Mouse (Mus musculus): Measurements from ENCODE around the gene Ubqln4. TPM values are rescaled to one million over a fixed set of nuclear protein-coding genes. Genes with fewer than 3 reads are reported as not detected.

Gene Ubqln4
- 51.4 and 55.3 TPM in 2 replicates for polyA plus RNA-seq (2012; rRNA removed)

DNA sequence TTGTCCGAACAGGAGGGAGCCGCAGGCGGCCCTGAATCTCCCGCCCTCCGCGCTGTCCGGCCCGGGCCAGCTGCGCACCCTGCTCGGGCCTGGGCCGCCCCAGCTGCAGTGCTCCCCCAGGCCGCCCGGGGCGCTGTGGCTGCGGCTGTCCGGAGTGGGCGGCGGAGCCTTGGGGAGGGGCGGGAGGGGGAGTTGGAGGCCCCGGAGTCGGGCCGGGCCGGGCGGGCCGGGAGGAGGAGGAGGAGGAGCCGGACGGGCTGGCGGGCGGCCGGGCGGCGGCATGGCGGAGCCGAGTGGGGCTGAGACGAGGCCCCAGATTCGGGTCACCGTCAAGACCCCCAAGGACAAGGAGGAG lies at the start of gene Ubqln4:
Gene Ubqln4 (plus strand): TSS at position 234 of the 355 bp plus-strand sequence.
- Histone ChIP-seq H3K4me1 (ENCODE audit: control insufficient read depth, insufficient read depth, low read length) (peaks cover 9% of the 10 kb centered on the region), H3K36me3 (ENCODE audit: control insufficient read depth, insufficient read depth, low read length) (no peaks in the 10 kb centered on the region), H3K4me3 (ENCODE audit: control insufficient read depth, low read depth, low read length) (peak within 1 kb of the TSS; percentile 92), H3K27me3 (ENCODE audit: control insufficient read depth, insufficient read depth, low read length) (no peaks in the 10 kb centered on the region), H3K27ac (ENCODE audit: control insufficient read depth, insufficient read depth, low read depth, low read length) (peak within 1 kb of the TSS; percentile 100)
- peak; percentile 37; the same call in 1 of the 2 replicates for TF ChIP-seq POLR2A (IDR thresholded peaks at IDR 0.05; ENCODE audit: control insufficient read depth, low read depth, low read length)
- peak; percentile 66 for TF ChIP-seq CTCF (IDR thresholded peaks at IDR 0.05; ENCODE audit: control insufficient read depth, insufficient read depth, insufficient replicate concordance, low read depth, low read length)

GRCm38 (mm10) chr3:88503881-88504746 lies 49.4 kb upstream of the Ubqln4 start:
- Histone ChIP-seq H3K27ac (ENCODE audit: control insufficient read depth, insufficient read depth, low read depth, low read length) (no peak overlapping the region), H3K4me1 (ENCODE audit: control insufficient read depth, insufficient read depth, low read length) (peaks cover 19% of the 10 kb centered on the region), H3K36me3 (ENCODE audit: control insufficient read depth, insufficient read depth, low read length) (no peaks in the 10 kb centered on the region), H3K4me3 (ENCODE audit: control insufficient read depth, low read depth, low read length) (no peak overlapping the region), H3K27me3 (ENCODE audit: control insufficient read depth, insufficient read depth, low read length) (no peaks in the 10 kb centered on the region)
- TF ChIP-seq POLR2A (IDR thresholded peaks at IDR 0.05; ENCODE audit: control insufficient read depth, low read depth, low read length) = no peak
- no peak for TF ChIP-seq CTCF (IDR thresholded peaks at IDR 0.05; ENCODE audit: control insufficient read depth, insufficient read depth, insufficient replicate concordance, low read depth, low read length)

- H3K27me3 ChIP-seq (ENCODE audit: control insufficient read depth, insufficient read depth, low read length) = no peaks in the 10 kb centered on the region
- H3K27ac ChIP-seq (ENCODE audit: control insufficient read depth, insufficient read depth, low read depth, low read length) = no peak overlapping the region
- no peak overlapping the region for H3K4me3 ChIP-seq (ENCODE audit: control insufficient read depth, low read depth, low read length)
- H3K36me3 ChIP-seq (ENCODE audit: control insufficient read depth, insufficient read depth, low read length) = no peaks in the 10 kb centered on the region
- TF ChIP-seq CTCF (IDR thresholded peaks at IDR 0.05; ENCODE audit: control insufficient read depth, insufficient read depth, insufficient replicate concordance, low read depth, low read length) = no peak
- no peak for TF ChIP-seq POLR2A (IDR thresholded peaks at IDR 0.05; ENCODE audit: control insufficient read depth, low read depth, low read length)
- peaks cover 27% of the 10 kb centered on the region for H3K4me1 ChIP-seq (ENCODE audit: control insufficient read depth, insufficient read depth, low read length)
Observed at GRCm38 (mm10) chr3:88505081-88505480, 48.5 kb upstream of the Ubqln4 start.

DNA sequence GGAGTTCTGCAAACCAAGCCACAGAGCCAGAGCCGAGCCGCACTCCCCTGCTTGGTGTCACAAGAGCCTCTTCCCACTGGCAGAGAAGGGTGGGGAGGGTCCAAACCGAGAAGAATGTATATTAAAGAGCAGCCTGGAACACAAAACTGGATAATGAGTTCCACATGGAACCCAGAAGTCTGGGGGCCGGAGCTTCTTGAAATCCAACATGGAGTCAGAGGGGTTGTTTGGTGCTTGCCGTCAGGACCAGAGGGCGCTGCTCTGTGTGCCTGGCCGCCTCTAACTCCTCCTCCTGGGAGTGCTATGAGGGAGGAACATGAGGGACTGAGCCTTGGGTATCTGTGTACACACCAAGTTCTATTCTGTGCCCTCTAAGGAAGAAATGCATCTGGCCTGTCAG lies 47.8 kb upstream of the Ubqln4 start:
- H3K4me1 ChIP-seq (ENCODE audit: control insufficient read depth, insufficient read depth, low read length) = peaks cover 34% of the 10 kb centered on the region
- no peak for TF ChIP-seq CTCF (IDR thresholded peaks at IDR 0.05; ENCODE audit: control insufficient read depth, insufficient read depth, insufficient replicate concordance, low read depth, low read length)
- no peak for TF ChIP-seq POLR2A (IDR thresholded peaks at IDR 0.05; ENCODE audit: control insufficient read depth, low read depth, low read length)
- no peaks in the 10 kb centered on the region for H3K27me3 ChIP-seq (ENCODE audit: control insufficient read depth, insufficient read depth, low read length)
- no peak overlapping the region for H3K4me3 ChIP-seq (ENCODE audit: control insufficient read depth, low read depth, low read length)
- no peaks in the 10 kb centered on the region for H3K36me3 ChIP-seq (ENCODE audit: control insufficient read depth, insufficient read depth, low read length)
- H3K27ac ChIP-seq (ENCODE audit: control insufficient read depth, insufficient read depth, low read depth, low read length) = no peak overlapping the region

DNA sequence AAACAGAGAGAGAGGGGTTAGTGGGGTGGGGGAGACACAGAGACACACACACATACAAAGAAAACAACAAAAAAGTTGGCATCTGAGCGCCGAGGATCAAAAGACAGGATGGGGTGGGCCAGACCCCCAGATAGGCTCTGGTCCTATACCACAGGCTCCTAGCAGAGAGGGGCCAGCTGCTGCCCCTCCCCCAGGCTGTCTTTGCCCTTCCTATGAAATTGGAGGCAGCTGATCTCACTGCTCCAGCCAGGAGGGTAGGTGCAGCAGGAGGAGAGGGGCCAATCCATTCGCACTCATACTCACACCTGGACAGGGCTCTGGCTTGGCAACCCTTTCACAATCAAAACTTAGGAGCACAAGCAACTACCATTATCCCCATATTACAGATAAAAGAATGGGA lies 44.3 kb upstream of the Ubqln4 start:
- Histone ChIP-seq H3K27me3 (ENCODE audit: control insufficient read depth, insufficient read depth, low read length) (no peaks in the 10 kb centered on the region), H3K27ac (ENCODE audit: control insufficient read depth, insufficient read depth, low read depth, low read length) (0 out of 2 replicates have a peak overlapping the region, but pooled peaks have one; percentile 72), H3K36me3 (ENCODE audit: control insufficient read depth, insufficient read depth, low read length) (no peaks in the 10 kb centered on the region), H3K4me3 (ENCODE audit: control insufficient read depth, low read depth, low read length) (peak overlapping the region; percentile 68; the same call in 1 of the 2 replicates), H3K4me1 (ENCODE audit: control insufficient read depth, insufficient read depth, low read length) (peaks cover 26% of the 10 kb centered on the region)
- TF ChIP-seq POLR2A (IDR thresholded peaks at IDR 0.05; ENCODE audit: control insufficient read depth, low read depth, low read length) = no peak
- TF ChIP-seq CTCF (IDR thresholded peaks at IDR 0.05; ENCODE audit: control insufficient read depth, insufficient read depth, insufficient replicate concordance, low read depth, low read length) = no peak

- TF ChIP-seq POLR2A (IDR thresholded peaks at IDR 0.05; ENCODE audit: control insufficient read depth, low read depth, low read length) = 0 out of 2 replicates have a peak, but pooled peaks have one; percentile 29
- no peak for TF ChIP-seq CTCF (IDR thresholded peaks at IDR 0.05; ENCODE audit: control insufficient read depth, insufficient read depth, insufficient replicate concordance, low read depth, low read length)
- Histone ChIP-seq H3K4me3 (ENCODE audit: control insufficient read depth, low read depth, low read length) (peak within 1 kb of the TSS; percentile 68), H3K36me3 (ENCODE audit: control insufficient read depth, insufficient read depth, low read length) (no peaks in the 10 kb centered on the region), H3K27ac (ENCODE audit: control insufficient read depth, insufficient read depth, low read depth, low read length) (peak within 1 kb of the TSS; percentile 90), H3K27me3 (ENCODE audit: control insufficient read depth, insufficient read depth, low read length) (no peaks in the 10 kb centered on the region), H3K4me1 (ENCODE audit: control insufficient read depth, insufficient read depth, low read length) (peaks cover 26% of the 10 kb centered on the region)
Observed at GRCm38 (mm10) chr3:88509692-88510420, 43.7 kb upstream of the Ubqln4 start, which contains the start of gene Lmna. TSS of gene Lmna (minus strand) at chr3:88509956.

Measured in testis, adult 2 months (tissue).